Mouse (Mus musculus) frontal cortex, postnatal 36 days (tissue): ENCODE data around the gene Ptger2.
"Not testable (repeated sequence)": the region's sequence is repeated elsewhere in the genome, so short reads cannot be mapped to it uniquely, and the experiment has no call there.

Experiments
- DNase-seq, 2 experiments: peaks; one replicate each; pipeline ENCODE4 v3.0.0; 2022; ENCODE audit warnings: low spot score in 2 of 2

Gene Ptger2

GRCm38 (mm10) chr14:44987674-44988355 lies at the start of gene Ptger2:
Gene Ptger2 (plus strand): TSS chr14:44988195.
- not testable (repeated sequence) for DNase-seq

DNA sequence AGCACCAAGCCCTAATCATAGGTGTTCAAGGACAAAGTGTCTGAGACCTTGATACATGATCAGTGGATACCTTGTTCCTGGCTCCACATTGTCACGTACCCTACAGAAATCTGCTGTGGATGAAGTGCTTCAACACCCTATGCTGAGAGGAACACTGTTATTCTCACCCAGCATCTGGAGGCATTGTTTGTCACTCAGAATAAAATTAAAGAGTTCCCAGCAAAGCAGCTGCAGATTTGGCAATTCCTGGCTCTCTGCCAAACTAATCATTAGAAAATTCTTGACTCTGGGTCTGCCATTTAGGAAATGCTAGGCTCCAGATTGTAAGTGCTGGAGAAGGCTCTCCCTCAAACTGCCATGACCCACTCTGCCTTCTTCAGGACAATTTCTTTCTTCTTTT lies 27.2 kb upstream of the Ptger2 start:
- no peak for DNase-seq

GRCm38 (mm10) chr14:44977278-44977677 lies 10.7 kb upstream of the Ptger2 start:
- peak; percentile 74 to 83 for DNase-seq

DNA sequence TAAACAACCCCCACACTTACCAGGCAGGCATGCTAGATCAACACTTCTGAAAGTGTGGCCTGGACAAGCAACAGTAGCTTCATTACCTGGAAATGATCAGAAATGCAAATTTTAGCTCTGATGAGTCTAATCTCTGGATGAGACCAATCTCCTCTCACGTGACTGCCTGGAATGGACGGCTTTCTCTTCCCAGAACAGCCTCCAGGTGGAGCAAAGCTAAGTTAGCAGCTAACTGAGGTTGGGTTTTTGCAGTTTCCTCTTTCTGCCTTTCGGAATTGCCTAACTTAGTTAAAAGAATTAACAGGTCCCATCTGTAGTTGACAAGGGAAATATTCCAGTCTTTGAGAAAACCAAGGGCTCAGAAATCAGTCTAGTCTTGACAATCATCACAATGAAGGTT lies 8.1 kb upstream of the Ptger2 start:
- peak in 1 of 2 experiments; percentile 13 for DNase-seq

- peak; percentile 16 to 49 for DNase-seq
These were observed 6.5 kb upstream of the Ptger2 start for GRCm38 (mm10) chr14:44981490-44981889.

DNA sequence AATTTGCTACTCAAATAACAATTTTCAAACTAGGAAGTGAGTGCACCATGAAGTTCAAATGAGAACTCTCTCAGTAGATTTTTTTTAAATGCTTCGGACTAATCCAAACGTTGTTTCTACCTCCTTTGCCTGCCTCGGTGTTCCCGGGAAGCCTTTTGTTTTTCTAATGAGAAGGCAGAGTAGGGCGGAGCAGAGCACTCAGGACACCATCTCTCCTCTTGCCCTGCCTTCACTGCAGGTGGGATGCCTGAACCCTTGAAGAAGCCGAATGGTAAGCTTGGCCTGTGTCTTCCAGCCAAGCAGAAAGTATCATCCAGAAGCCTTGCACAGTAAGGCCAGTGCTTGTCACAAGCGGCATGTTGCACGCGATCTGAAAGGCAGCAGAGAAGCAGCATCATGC lies 3.9 kb upstream of the Ptger2 start:
- no peak for DNase-seq

GRCm38 (mm10) chr14:44986248-44986647 lies 1.7 kb upstream of the Ptger2 start:
- no peak for DNase-seq

DNA sequence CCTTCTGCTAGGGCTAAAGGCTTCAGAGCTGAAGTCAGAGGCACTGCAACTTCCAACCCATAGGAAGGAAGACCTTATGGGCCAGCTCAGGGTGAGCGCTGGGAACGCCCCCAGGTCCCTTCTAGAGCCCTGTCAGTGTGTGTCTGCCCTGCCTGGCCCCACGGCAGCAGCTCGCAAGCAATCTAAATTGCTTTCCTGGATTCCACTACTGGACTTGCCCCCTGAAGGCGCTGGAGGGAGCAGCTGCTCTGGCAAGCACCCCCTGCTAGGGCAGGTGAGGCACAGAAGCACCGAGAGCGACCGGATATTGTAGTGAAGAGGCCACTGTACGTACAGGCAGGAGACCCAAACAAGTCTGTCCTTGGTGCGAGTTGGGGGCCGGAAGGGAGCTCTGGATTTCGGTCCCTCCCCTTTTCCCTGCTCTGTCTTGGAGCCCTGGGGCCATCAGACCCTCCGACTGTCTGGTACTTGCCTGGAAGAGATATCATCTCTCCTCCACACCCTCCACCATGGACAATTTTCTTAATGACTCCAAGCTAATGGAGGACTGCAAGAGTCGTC lies 541 bp downstream of the Ptger2 start:
- no peak for DNase-seq

DNA sequence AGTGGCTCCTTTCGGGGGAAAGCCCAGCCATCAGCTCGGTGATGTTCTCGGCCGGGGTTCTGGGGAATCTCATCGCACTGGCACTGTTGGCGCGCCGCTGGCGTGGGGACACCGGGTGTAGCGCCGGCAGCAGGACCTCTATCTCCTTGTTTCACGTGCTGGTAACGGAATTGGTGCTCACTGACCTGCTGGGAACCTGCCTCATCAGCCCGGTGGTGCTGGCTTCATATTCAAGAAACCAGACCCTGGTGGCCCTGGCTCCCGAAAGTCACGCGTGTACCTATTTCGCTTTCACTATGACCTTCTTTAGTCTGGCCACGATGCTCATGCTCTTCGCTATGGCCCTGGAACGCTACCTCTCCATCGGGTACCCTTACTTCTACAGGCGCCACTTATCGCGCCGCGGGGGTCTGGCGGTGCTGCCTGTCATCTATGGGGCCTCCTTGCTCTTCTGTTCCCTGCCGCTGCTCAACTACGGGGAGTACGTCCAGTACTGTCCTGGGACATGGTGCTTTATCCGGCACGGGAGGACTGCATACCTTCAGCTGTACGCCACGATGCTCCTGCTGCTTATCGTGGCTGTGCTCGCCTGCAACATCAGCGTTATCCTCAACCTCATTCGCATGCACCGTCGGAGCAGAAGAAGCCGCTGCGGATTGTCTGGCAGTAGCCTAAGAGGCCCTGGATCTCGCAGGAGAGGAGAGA lies 1.2 kb downstream of the Ptger2 start:
- peak in 1 of 2 experiments; percentile 20 for DNase-seq

GRCm38 (mm10) chr14:44989751-44990150 lies 1.8 kb downstream of the Ptger2 start:
- DNase-seq: no peak

- no peak for DNase-seq
These were observed 6.3 kb downstream of the Ptger2 start for GRCm38 (mm10) chr14:44994337-44994736.

GRCm38 (mm10) chr14:45000086-45000769 lies 12.2 kb downstream of the Ptger2 start:
- DNase-seq: no peak

GRCm38 (mm10) chr14:45005698-45006283 lies 17.8 kb downstream of the Ptger2 start:
- DNase-seq: no peak

GRCm38 (mm10) chr14:45009242-45009641 lies 21.2 kb downstream of the Ptger2 start:
- DNase-seq: no peak

GRCm38 (mm10) chr14:45011260-45011659 lies 23.3 kb downstream of the Ptger2 start:
- DNase-seq: no peak

DNA sequence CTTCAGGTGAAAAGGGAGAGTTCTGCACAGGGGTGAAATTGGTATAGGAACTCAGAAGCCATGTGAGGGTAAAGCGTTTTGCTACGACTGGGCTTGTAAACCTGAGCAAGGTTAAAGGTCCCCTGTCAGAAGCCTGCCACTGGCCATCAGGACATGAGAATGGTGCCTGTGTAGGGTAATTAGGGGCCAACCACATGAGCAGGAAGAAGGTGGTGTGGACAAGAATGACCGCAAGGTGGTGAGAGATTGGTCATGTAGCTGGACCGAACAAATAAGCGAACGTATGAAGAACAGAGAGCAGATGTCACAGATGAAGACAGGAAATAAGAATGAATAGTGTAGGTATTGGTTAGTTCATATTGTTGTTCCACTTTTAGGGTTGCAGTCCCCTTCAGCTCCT lies 23.7 kb downstream of the Ptger2 start:
- no peak for DNase-seq

GRCm38 (mm10) chr14:45021551-45021950 lies 33.6 kb downstream of the Ptger2 start:
- DNase-seq: no peak

DNA sequence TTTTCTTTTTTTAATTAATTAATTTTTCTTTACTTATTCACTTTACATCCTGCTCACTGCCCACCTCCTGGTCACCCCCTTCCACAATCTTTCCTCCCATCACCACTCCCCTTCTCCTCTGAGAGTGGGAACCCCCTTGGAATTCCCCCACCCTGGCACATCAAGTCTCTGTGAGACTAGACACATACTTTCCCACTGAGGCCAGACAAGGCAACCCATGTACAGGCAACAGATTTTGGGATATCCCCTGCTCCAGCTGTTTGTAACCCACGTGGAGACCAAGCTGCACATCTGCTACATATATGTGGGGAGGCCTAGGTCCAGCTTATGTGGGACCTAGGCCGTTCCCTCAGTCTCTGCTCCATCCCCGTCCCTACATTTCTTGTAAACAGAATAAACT lies 46.3 kb downstream of the Ptger2 start:
- DNase-seq: no peak

DNA sequence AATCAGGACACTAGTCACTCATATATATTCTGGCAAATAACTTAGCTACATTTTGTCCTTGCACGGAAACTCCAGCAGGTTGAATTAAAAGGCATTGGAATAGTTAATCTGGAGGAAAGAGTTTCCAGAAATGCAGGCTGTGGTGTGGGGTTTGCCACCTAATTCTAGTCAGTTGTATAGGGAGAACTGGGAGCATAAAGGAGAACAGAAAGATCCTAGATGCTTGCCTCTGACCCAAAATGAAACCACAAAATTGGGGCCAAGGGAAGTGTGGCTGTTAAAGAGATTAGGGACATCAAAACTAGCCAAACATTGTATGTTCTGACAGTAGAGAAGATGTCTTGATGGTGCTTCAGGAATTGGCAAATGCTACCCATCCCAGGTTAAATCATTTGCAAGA lies 48.6 kb downstream of the Ptger2 start:
- no peak for DNase-seq

- no peak for DNase-seq
These were observed 50.1 kb downstream of the Ptger2 start for GRCm38 (mm10) chr14:45038052-45038451.

- DNase-seq: no peak
These were observed 53.0 kb downstream of the Ptger2 start for GRCm38 (mm10) chr14:45040851-45041475.

GRCm38 (mm10) chr14:45048128-45048527 lies 60.1 kb downstream of the Ptger2 start:
- DNase-seq: no peak
